Mouse (Mus musculus) thymus, adult 18-20 months (tissue): Measurements from ENCODE around the gene Dact2.

Experiments used
- DNase-seq, 2 experiments: peaks; one replicate each; pipeline ENCODE4 v3.0.0; 2022; ENCODE audit warnings: mixed read lengths in 2 of 2

Dact2 gene

DNA sequence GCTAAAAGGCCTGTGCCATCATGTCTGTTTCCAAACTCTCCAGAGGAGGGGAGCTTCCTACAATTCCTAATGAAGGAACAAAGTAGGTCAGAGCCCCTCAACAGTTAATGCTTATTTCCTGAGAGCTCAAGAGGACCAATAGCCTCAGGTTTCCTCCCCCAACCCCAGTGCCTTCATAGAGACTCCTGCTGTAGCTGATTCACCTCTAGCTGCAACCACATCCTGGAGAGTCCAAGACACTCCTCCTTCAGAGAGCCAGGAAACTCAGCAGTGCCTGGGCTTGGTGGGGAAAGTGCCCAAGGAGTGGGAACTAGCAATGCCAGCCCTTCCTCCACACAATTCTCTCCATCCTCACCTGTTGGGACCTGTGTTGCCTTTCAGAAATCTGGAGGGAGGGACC is 31.4 kb downstream of the Dact2 start:
- DNase-seq: peak; percentile 25 to 56

DNA sequence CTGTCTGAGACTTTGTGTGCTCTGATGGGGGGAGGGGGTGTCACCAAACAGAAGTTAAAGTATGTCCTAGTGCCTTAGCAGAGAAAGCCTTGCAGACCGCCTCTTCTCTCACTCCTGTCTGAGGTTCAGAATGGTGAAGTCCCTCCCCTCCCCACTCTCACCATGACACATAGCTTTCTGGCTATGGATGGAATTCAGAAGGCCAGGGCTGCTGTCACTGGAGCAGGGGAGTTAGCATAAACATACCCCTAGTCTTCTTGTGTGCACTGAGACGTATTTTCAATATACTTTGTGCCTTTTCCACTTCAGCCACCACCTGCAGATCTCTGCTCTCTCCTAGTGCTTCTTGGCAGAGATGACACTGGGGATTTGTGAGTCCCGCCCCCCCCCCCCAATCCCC is 31.9 kb downstream of the Dact2 start:
- DNase-seq: no peak

- DNase-seq: no peak
Measured at GRCm38 (mm10) chr17:14170961-14171479, 33.1 kb downstream of the Dact2 start.

GRCm38 (mm10) chr17:14169431-14169830 is 34.7 kb downstream of the Dact2 start:
- no peak for DNase-seq

DNA sequence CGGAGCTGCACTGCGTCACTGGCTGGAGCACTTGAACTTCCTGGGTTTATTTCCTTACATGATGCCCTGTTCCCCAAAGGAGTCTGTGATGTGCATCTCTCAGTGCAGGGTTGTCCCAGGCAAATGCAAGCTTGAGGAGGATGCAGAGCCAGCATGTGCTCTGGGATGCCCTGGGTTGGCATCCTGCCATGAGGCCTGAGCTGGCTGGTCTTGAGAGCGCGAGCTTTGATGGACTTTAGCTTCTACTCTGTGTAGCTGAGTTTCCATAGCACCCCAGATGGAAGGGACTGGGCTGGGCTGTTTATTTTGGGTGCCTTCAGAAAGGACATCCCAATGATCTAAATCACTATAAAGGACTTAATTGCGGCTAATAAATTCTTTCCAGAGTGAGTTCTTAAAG is 36.5 kb downstream of the Dact2 start:
- DNase-seq: no peak

GRCm38 (mm10) chr17:14166746-14167432 is 37.2 kb downstream of the Dact2 start:
- DNase-seq: no peak

DNA sequence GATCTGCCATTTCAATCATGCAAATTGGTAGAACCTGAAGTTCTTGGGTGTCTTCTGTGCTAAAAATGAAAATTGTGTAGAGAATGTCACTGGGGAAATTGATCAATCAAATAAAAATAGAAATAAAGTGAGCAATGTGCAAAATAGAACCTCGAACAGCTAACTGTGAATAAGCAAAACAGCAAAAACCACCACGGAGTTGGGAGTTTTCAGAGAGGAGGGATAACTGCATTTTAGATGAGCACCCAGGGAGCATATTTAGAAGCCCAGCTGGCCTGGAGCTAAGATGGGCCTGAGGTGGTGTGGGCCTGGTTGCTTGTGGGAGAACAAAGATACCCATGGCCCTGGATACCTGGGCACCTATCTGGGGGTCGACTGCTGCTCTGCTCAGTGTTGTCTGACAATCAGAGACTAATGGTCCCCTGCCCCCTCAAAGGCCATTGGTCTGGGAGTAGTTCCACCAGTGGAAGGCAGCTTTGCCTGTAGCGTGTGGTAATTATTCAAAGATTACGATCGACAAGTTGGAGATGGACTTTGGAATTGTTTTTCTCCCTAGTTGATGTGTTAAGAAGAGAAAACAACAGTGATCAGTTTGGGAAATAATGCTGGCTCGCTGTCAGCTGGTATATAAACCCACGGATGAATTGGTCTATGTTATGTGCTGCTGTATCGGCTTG is 38.0 kb downstream of the Dact2 start:
- DNase-seq: no peak

DNA sequence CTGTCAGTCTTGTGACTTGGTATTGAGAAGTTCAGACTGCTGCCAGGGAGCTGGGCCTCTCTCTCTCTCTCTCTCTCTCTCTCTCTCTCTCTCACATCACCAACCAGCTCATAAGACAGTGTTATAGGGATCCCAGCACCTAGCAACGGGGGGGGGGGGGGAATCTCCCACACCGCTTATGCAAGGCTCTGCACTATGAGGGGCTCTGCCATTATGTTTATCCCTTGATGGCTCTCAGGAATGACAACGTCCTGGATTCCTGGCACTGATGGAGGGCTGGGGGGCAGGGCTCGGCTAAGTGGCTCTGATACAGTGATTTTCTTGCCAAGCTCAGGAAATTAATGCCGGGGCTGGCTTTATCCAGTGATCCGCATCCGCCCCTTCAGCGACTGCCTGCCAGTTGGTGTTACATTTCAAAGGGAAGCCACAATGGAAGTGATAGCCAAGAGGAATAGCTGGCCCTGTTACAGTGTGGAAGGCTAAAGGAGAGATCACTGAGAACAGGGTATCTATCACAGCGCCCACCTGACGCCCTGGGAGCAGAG is 38.7 kb downstream of the Dact2 start:
- no peak for DNase-seq

GRCm38 (mm10) chr17:14160846-14161245 is 43.3 kb downstream of the Dact2 start:
- no peak for DNase-seq

GRCm38 (mm10) chr17:14157779-14158195 is 46.3 kb downstream of the Dact2 start:
- DNase-seq: no peak
